Mouse (Mus musculus) bone marrow macrophage, adult 2 months (primary cell): ENCODE data around the gene Inip. TPM values are rescaled to one million over a fixed set of nuclear protein-coding genes. Genes with fewer than 3 reads are reported as not detected.
A peak's percentile ranks its signal among the peaks of the same experiment; 100 is the strongest.

Experiments
- H3K27ac ChIP-seq: 2 replicates; pipeline ENCODE4 v1.5.1; 2012; ENCODE audit warnings: low read depth, low read length; ENCODE audit not compliant: insufficient read depth
- H3K4me1 ChIP-seq: 2 replicates; pipeline ENCODE4 v1.6.1; 2012; ENCODE audit warnings: low read length; ENCODE audit not compliant: control insufficient read depth, insufficient read depth
- H3K4me3 ChIP-seq: 2 replicates; pipeline ENCODE4 v1.5.1; 2012; ENCODE audit warnings: mild to moderate bottlenecking, low read length, moderate library complexity; ENCODE audit not compliant: insufficient read depth
- CTCF ChIP-seq: IDR thresholded peaks from 2 replicates; pipeline ENCODE4 v1.5.1; 2012; ENCODE audit warnings: low read depth, mild to moderate bottlenecking, low read length, moderate library complexity
- POLR2A ChIP-seq: IDR thresholded peaks from 2 replicates; pipeline ENCODE4 v1.6.1; 2012; ENCODE audit warnings: mild to moderate bottlenecking, low read depth, low read length, borderline replicate concordance
- polyA plus RNA-seq: library from polyadenylated mRNA; stranded (reverse); fragments of >200 nt; gene quantifications from 2 replicates; pipeline ENCODE4 v1.2.4, GENCODE M21; 2012; ENCODE audit not compliant: missing spikeins, insufficient read depth, insufficient read length

The Inip gene
- polyA plus RNA-seq, 1 experiment: 29.5 TPM

DNA sequence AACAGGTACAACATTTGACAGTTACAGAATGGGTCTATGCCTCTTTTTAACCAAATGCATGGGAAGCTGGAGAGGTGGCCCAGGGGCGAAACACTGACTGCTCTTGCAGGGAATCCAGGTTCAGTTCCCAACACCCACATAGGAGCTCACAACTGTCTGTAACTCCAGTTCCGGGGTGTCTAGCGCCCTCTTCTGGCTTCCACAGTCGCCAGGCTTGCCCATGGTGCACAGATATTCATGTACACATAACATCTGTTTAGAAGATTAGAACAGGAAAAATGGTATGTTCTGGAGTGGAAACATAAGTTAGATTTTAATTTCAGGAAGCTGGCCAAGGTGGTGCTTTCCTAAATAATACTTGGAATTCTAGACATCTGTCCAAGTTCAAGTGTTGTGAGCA is 41.4 kb downstream of the Inip start:
- no peak overlapping the region for H3K4me3 ChIP-seq

DNA sequence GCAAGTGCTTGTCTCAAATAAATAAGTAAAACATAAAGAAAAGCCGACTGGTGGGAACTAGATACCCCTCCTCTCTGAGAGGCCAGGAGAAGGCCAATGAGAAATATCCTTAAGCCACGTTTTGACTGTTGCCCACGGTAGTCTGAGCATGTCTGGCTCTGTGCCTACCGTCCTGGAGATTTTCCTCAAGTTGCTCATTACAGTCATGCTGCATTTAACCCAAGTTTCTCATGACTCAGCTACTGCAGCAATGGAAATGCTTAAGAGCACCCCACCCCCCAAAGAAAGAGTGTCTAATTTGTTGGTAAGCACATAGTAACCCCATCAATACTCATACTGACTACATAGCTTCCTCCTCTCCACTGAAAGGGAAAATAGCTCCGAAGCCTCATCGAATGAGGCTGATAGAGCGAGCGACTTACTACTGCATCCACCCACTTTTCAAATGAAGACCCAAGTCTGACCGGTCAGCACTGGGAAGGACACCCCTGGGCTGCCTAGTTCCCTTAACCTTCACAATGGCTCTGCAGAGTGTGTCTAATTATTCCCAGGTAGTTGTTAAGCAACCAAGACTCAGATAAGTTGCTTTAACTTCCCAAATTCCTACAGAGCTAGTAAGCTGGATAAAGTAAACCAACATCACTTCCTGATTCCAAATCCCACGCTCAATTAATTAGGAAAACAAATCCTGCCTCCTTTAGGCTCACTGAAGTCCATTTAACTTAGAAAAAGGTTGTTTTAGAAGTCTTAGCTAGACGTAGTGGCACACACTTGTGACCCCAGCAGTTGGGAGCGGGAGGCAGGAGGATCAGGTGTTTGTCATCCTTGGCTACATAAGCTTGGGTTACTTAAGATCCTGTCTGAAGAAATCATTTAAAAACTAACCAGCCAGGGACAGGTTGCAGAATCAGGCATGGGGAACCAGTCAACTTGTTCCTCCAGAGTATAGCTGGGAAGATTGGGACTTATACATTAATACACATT is 43.6 kb downstream of the Inip start:
- H3K27ac ChIP-seq: no peak overlapping the region
- H3K4me3 ChIP-seq: no peak overlapping the region
- TF ChIP-seq CTCF: no peak
- peaks cover 2% of the 10 kb centered on the region; the same call in 1 of the 2 replicates for H3K4me1 ChIP-seq

More for the DNA sequence above, 41.4 kb downstream of the Inip start:
- no peak for TF ChIP-seq POLR2A
- peak; percentile 15; the same call in 1 of the 2 replicates for TF ChIP-seq CTCF
- Histone ChIP-seq H3K27ac (no peak overlapping the region), H3K4me1 (peaks cover 4% of the 10 kb centered on the region)

DNA sequence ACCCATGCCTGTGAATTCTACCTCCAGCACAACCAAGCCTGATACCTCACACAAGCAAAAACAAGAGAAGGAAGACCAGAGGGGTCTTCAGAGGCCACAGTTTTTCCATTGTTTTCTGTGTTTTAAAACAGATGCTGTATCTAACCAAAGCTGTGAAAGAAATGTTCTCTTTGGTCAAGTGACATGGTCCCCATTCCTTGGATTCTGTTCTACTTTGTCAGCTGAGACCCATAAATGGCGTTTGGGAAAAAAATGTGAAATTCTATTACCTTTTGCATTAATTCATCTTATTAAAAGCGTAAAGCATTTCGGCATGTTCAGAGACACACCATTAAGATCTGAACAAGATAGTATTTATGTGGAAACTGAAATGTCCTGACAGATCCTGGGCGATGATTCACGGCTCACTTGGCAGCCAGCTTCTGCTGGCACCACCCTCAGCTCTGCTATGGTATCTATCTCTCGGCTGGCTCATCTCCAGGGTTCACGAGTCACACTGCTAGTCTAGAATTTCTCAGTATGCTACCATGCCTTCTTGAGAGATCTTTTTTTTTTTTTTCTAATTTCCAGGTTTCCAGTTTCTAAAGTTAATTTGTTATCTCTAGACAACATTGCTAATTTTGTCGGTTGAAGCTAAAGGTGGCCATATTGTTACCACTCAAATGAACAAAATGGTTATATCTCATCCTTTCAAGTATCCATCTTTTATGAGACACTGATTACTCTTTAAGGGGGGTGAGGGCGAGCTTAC is 44.9 kb downstream of the Inip start:
- TF ChIP-seq POLR2A (no peak), CTCF (no peak)
- H3K27ac ChIP-seq: no peak overlapping the region
- H3K4me3 ChIP-seq: no peak overlapping the region
- peaks cover 2% of the 10 kb centered on the region; the same call in 1 of the 2 replicates for H3K4me1 ChIP-seq

DNA sequence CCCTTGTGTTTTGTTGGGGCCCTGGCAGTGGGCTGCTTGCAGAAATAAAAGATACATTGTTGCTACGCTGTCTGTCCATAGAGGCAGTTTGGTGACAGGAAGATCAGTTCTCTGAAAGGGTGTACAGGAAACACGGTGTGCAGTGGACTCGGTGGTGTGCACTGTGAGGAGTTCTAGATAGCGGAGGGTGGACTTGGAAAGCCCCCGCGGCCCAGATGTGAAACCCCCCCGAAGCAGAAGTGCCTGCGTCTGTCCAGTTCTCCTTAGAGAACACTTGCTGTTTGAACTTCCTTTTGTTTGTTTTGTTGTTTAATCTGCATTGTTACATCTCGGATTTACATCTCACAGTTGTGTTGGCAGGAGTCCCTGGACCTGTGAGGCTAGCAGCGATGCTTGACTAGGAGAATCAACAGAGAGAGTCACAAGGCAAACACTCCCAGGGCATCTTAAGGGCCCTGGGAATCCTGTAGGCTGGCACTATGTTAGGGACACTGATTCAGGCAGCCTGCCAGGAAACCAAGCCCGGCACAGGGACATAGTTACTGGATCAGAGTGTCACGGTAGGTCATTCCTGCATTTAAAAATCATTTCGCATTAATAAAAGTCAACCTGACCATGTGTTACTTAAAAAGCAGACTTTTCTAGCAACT is 47.8 kb downstream of the Inip start:
- Histone ChIP-seq H3K4me3 (no peak overlapping the region), H3K4me1 (no peaks in the 10 kb centered on the region), H3K27ac (no peak overlapping the region)
- TF ChIP-seq CTCF (no peak), POLR2A (no peak)

DNA sequence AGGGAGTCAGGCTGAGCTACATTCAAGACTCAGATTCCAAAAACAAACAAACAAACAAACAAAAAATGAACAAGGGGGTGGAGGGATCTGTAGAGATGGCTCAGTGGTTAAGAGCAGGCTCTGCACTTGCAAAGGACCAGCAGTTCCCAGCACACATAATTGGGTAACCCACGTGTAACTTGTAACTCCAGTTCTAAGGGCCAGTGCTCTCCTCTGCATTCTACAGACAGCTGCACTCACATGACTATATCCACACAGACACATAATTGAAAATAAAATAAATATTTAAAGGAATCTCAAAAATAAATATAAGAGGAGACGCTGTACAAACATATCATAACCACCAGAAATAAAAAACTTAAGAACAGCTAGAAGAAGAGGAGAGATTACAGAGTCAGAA is 61.5 kb downstream of the Inip start:
- TF ChIP-seq POLR2A (no peak), CTCF (no peak)
- H3K27ac ChIP-seq: no peak overlapping the region
- no peaks in the 10 kb centered on the region for H3K4me1 ChIP-seq
- H3K4me3 ChIP-seq: no peak overlapping the region

DNA sequence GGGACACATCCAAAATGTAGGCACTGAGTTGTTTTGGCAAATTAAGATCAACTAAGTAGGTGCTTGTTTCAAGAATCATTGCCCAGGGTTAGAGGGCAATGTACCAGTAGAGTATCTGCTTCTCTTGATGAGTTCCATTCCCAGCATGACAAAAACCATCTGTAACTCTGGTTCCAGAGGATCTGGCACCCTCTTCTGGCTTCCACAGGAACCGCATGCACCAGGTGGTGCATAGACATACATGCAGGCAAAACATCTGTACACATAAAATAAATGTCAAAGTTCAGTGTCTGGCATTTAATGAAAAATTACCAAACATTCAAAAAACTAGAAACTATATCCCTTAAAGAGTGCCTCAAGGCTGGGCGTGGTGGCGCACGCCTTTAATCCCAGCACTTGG is 62.1 kb downstream of the Inip start:
- Histone ChIP-seq H3K4me1 (no peaks in the 10 kb centered on the region), H3K4me3 (no peak overlapping the region), H3K27ac (no peak overlapping the region)
- TF ChIP-seq POLR2A: no peak
- TF ChIP-seq CTCF: no peak

DNA sequence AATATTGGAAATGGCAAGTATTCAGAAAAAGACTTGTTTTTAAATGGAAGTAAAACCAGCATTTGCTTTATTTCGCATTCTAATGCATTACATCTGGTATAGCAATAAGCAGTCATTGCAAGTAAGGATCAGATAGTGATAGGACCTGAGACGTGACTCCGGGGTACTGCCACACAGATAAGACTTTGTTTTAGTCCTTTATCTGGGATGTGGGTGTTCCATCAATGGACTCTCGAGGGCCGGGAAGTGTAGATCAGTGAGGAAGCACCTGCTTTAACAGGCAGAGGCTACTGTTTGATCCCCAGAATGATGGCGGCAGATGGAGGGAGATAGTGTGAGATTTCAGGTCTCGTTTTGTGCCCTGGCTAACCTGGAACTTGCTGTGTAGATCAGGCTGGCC is 69.8 kb downstream of the Inip start:
- H3K27ac ChIP-seq: no peak overlapping the region
- TF ChIP-seq POLR2A (no peak), CTCF (no peak)
- H3K4me1 ChIP-seq: no peaks in the 10 kb centered on the region
- H3K4me3 ChIP-seq: no peak overlapping the region

DNA sequence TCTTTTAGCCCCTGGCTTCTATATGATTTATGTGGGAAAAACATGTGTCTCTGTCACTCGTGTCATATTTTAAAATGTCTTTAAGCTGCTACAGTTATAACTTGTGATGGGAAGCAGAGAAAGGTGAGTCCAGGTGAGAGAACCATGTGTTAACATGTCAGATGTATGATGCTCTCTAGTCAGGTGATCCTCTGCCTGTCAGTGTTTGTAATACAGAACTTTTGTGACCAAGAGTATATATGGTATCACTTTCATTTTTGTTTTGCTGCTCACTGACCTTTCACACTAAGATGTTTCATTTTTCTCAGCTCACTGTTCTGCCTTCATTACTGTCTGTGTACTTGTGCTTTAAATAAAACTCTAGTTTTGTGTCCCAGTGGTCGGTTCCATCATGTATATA is 72.5 kb downstream of the Inip start:
- Histone ChIP-seq H3K4me1 (no peaks in the 10 kb centered on the region), H3K27ac (no peak overlapping the region), H3K4me3 (no peak overlapping the region)
- no peak for TF ChIP-seq POLR2A
- no peak for TF ChIP-seq CTCF

DNA sequence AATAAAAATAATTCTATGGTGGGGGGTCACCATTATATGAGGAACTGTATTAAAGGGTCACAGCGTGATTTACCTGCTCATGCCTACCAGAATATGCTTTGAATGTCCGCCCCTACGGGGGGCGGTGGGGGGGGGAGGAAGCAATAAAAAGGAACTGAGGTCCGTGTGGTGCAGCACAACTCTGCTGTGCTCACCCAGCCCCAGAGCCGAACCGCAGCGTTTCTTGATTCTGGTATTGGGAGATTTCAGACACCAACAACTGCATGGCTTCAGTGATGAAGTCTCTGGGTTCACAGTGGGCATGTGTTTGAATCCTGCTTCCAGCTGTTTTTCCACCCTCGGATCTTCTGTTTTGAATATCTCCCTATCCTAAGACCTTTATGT is 73.5 kb downstream of the Inip start:
- TF ChIP-seq CTCF (no peak), POLR2A (no peak)
- no peaks in the 10 kb centered on the region for H3K4me1 ChIP-seq
- no peak overlapping the region for H3K4me3 ChIP-seq
- no peak overlapping the region for H3K27ac ChIP-seq

DNA sequence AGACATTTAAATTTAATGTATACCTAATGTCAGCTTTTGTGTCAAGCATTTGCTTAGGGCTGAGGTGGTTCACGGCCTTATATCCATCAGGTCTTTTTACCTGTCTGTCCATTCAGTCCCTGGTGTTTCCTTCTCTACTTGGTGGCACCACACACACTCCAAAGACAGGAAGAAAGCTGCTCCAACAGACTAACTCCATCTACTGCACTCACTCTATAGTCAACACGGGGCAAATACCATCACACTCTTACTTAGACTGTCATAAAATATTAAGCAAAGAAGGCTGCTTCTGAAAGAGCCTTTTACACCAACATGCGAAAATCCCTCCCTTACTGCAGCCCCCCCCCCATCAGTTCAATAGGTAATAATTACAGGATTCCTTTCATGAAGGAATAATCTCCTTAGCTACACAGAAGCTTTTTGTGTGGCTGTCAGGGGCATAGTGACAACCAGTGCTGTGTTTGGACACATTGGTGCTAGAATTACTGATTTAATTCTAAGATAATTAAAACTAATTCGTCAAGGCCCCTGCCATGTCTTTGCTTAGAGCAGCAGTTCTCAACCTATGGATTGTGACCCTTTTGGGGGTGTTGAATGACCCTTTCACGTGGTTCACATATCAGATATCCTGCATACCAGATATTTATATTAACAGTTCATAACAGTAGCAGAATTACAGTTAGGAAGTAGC is 74.1 kb downstream of the Inip start:
- Histone ChIP-seq H3K4me3 (no peak overlapping the region), H3K27ac (no peak overlapping the region), H3K4me1 (no peaks in the 10 kb centered on the region)
- TF ChIP-seq POLR2A (no peak), CTCF (no peak)
